Mouse (Mus musculus): ENCODE results near the gene Ssxb10.
A peak's percentile ranks its signal among the peaks of the same experiment; 100 is the strongest.
"Not testable (repeated sequence)": the region's sequence is repeated elsewhere in the genome, so short reads cannot be mapped to it uniquely, and the experiment has no call there.

The Ssxb10 gene

GRCm38 (mm10) chrX:8327124-8327523 is at the start of gene Ssxb10:
Gene Ssxb10, plus strand, starts transcription at chrX:8327424.
- no peak for DNase-seq (ENCODE audit: low read depth, low spot score)

DNA sequence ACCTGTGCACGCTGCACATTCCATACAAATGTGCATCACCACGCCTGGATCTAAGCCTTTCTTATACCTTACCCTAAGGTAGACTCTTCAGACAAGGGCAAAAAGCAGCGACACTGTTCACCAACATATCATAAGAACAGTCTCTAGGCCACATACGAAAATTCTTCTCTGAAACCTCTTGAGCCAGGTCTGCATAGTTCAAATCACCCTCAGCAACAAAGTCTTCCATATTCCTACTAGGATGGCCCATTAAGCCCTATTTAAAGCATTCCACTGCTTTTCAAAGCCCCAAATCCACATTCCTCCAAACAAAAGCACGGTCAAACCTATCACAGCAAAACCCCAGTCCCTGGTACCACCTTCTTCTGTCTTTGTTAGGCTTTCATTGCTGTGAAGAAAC is 38.6 kb upstream of the Ssxb10 start:
- peak; percentile 3 for DNase-seq (ENCODE audit: low read depth, low spot score)

DNA sequence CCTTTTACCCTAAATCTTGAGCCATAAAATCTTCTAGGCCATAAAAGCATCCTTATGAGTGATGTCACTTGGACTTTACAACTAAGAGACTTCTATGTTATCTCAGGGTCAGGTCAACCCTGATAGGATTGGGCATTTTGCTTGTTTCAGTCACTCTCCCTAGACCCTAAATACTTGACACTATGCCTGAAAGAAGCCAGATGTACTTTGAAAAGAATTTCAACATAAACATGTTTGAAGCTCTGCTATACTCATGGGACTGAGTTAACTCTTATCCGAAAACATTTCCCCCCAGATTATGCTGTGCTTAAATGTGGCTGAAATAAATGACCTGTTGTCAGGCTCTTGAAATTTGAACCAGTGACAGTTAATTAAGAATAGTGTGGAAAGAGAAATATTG is 17.9 kb upstream of the Ssxb10 start:
- DNase-seq (ENCODE audit: low read depth, low spot score) = no peak

- peak; percentile 43 for DNase-seq (ENCODE audit: low read depth, low spot score)
These were observed 12.3 kb upstream of the Ssxb10 start for GRCm38 (mm10) chrX:8314905-8315304.

DNA sequence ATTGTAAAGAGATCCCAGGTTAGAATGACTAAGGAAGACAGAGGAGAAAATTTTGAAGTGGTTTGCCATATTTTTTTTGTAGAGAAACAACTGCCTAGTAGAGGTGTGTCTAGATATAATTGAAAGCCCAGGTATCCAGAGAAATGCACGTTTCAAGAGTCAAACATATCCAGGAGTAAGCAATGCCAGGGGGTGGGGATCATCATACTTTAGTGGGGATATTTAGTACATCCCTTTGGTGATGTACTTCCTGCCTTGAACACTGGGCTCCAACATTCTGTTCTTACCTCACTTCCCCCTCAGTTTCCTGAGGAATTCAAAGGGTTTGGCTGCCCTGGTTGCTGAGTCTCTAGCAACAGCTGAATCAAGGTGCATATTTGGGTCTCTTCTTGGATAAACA is 39.5 kb downstream of the Ssxb10 start, which contains the start of gene Ssxb9:
Gene Ssxb9, plus strand, starts transcription at position 301 of the 400 bp plus-strand sequence.
- not testable (repeated sequence) for DNase-seq (ENCODE audit: low read depth, low spot score)

Data from WW6 (cell line).